Mouse (Mus musculus): ENCODE measurements around the gene Klf11. TPM values are rescaled to one million over a fixed set of nuclear protein-coding genes. Genes with fewer than 3 reads are reported as not detected.

Gene Klf11
- total and polyA plus RNA-seq, 3 experiments = 7.8 to 13.5 (median 8.8) TPM

GRCm38 (mm10) chr12:24645901-24646300, 5.2 kb upstream of the Klf11 start:
- Histone ChIP-seq H3K9ac (ENCODE audit: low read depth, low read length) (no peak overlapping the region), H3K27me3 (ENCODE audit: control insufficient read depth, insufficient read depth, low read length) (no peaks in the 10 kb centered on the region), H3K4me3 (no peak overlapping the region), H3K27ac (no peak overlapping the region), H3K36me3 (ENCODE audit: control insufficient read depth, insufficient read depth, low read length) (no peaks in the 10 kb centered on the region), H3K4me1 (ENCODE audit: control insufficient read depth, insufficient read depth, low read length) (peaks cover 16% of the 10 kb centered on the region), H3K79me2 (replicated peaks; ENCODE audit: control insufficient read depth, insufficient read depth, low read length) (no peaks in the 10 kb centered on the region)
- no peak for DNase-seq
- WGBS = 76% methylated on average over 6 of the region's 6 CpGs
- intact Hi-C loops (cut with DNase I) = no loop called here
- TF ChIP-seq POLR2A (IDR thresholded peaks at IDR 0.05; ENCODE audit: insufficient read depth, low read depth, low read length) = no peak
- no peak for TF ChIP-seq CTCF (IDR thresholded peaks at IDR 0.05)
- TF ChIP-seq EP300 (IDR thresholded peaks at IDR 0.05; ENCODE audit: insufficient read depth, low read depth, low read length) = no peak

GRCm38 (mm10) chr12:24648094-24648493, 3.0 kb upstream of the Klf11 start:
- no peaks in the 10 kb centered on the region for H3K79me2 ChIP-seq (replicated peaks; ENCODE audit: control insufficient read depth, insufficient read depth, low read length)
- H3K4me3 ChIP-seq = no peak overlapping the region
- 46% methylated on average over 1 of the region's 1 CpGs for WGBS
- peaks cover 19% of the 10 kb centered on the region for H3K4me1 ChIP-seq (ENCODE audit: control insufficient read depth, insufficient read depth, low read length)
- TF ChIP-seq EP300 (IDR thresholded peaks at IDR 0.05; ENCODE audit: insufficient read depth, low read depth, low read length) (no peak), CTCF (IDR thresholded peaks at IDR 0.05) (no peak)
- intact Hi-C loops (cut with DNase I) = no loop called here
- no peaks in the 10 kb centered on the region for H3K27me3 ChIP-seq (ENCODE audit: control insufficient read depth, insufficient read depth, low read length)
- no peak for DNase-seq
- H3K27ac ChIP-seq = peak overlapping the region; percentile 28; the same call in 1 of the 2 replicates
- H3K9ac ChIP-seq (ENCODE audit: low read depth, low read length) = no peak overlapping the region
- no peaks in the 10 kb centered on the region; the same call in 1 of the 2 replicates for H3K36me3 ChIP-seq (ENCODE audit: control insufficient read depth, insufficient read depth, low read length)

- Histone ChIP-seq H3K4me3 (peak overlapping the region; percentile 73), H3K27ac (peak overlapping the region; percentile 100), H3K79me2 (replicated peaks; ENCODE audit: control insufficient read depth, insufficient read depth, low read length) (0 out of 2 replicates have a peak, but pooled peaks cover 2% of the 10 kb centered on the region), H3K9ac (ENCODE audit: low read depth, low read length) (peak overlapping the region; percentile 68), H3K27me3 (ENCODE audit: control insufficient read depth, insufficient read depth, low read length) (no peaks in the 10 kb centered on the region), H3K4me1 (ENCODE audit: control insufficient read depth, insufficient read depth, low read length) (peaks cover 24% of the 10 kb centered on the region), H3K36me3 (ENCODE audit: control insufficient read depth, insufficient read depth, low read length) (peaks cover 15% of the 10 kb centered on the region)
- DNase-seq = no peak
- TF ChIP-seq EP300 (IDR thresholded peaks at IDR 0.05; ENCODE audit: insufficient read depth, low read depth, low read length) (no peak), POLR2A (IDR thresholded peaks at IDR 0.05; ENCODE audit: insufficient read depth, low read depth, low read length) (peak; percentile 66), CTCF (IDR thresholded peaks at IDR 0.05) (no peak)
- 1% methylated on average over 22 of the region's 22 CpGs for WGBS
- intact Hi-C loops (cut with DNase I) = loop anchor here (2.0 kb wide), 1 partner anchor 20 kb away; no protein-coding TSS in a partner anchor
Measured at GRCm38 (mm10) chr12:24650415-24651062, 535 bp upstream of the Klf11 start.

- TF ChIP-seq CTCF (IDR thresholded peaks at IDR 0.05) (no peak), POLR2A (IDR thresholded peaks at IDR 0.05; ENCODE audit: insufficient read depth, low read depth, low read length) (0 out of 2 replicates have a peak, but pooled peaks have one; percentile 51), EP300 (IDR thresholded peaks at IDR 0.05; ENCODE audit: insufficient read depth, low read depth, low read length) (no peak)
- peak overlapping the region; percentile 82 for H3K9ac ChIP-seq (ENCODE audit: low read depth, low read length)
- DNase-seq = peak; percentile 97 to 98
- peak overlapping the region; percentile 100 for H3K27ac ChIP-seq
- H3K4me1 ChIP-seq (ENCODE audit: control insufficient read depth, insufficient read depth, low read length) = peaks cover 25% of the 10 kb centered on the region
- peaks cover 28% of the 10 kb centered on the region for H3K36me3 ChIP-seq (ENCODE audit: control insufficient read depth, insufficient read depth, low read length)
- intact Hi-C loops (cut with DNase I) = loop anchor here (2.0 kb wide), 2 partner anchors 21 to 29 kb away; partner anchors contain the start of gene Cys1
- 3% methylated on average over 36 of the region's 36 CpGs for WGBS
- H3K4me3 ChIP-seq = peak overlapping the region; percentile 97
- H3K27me3 ChIP-seq (ENCODE audit: control insufficient read depth, insufficient read depth, low read length) = no peaks in the 10 kb centered on the region
- H3K79me2 ChIP-seq (replicated peaks; ENCODE audit: control insufficient read depth, insufficient read depth, low read length) = 0 out of 2 replicates have a peak, but pooled peaks cover 2% of the 10 kb centered on the region
Measured at GRCm38 (mm10) chr12:24651642-24652342, 718 bp downstream of the Klf11 start.

- Histone ChIP-seq H3K36me3 (ENCODE audit: control insufficient read depth, insufficient read depth, low read length) (peaks cover 49% of the 10 kb centered on the region), H3K9ac (ENCODE audit: low read depth, low read length) (no peak overlapping the region)
Measured at GRCm38 (mm10) chr12:24654065-24654862, 3.2 kb downstream of the Klf11 start.

More at GRCm38 (mm10) chr12:24654065-24654862, 3.2 kb downstream of the Klf11 start:
- WGBS = 54% methylated on average over 16 of the region's 16 CpGs
- H3K4me1 ChIP-seq (ENCODE audit: control insufficient read depth, insufficient read depth, low read length) = peaks cover 27% of the 10 kb centered on the region
- intact Hi-C loops (cut with DNase I) = loop anchor here (2.0 kb wide), 1 partner anchor 21 kb away; no protein-coding TSS in a partner anchor
- no peaks in the 10 kb centered on the region for H3K27me3 ChIP-seq (ENCODE audit: control insufficient read depth, insufficient read depth, low read length)
- TF ChIP-seq POLR2A (IDR thresholded peaks at IDR 0.05; ENCODE audit: insufficient read depth, low read depth, low read length) = no peak
- no peak for TF ChIP-seq CTCF (IDR thresholded peaks at IDR 0.05)
- no peak for TF ChIP-seq EP300 (IDR thresholded peaks at IDR 0.05; ENCODE audit: insufficient read depth, low read depth, low read length)
- no peak overlapping the region for H3K27ac ChIP-seq
- peaks cover 4% of the 10 kb centered on the region for H3K79me2 ChIP-seq (replicated peaks; ENCODE audit: control insufficient read depth, insufficient read depth, low read length)
- no peak overlapping the region for H3K4me3 ChIP-seq
- no peak for DNase-seq

Data from heart, adult 2 months (tissue).